In the genomic region with DNA sequence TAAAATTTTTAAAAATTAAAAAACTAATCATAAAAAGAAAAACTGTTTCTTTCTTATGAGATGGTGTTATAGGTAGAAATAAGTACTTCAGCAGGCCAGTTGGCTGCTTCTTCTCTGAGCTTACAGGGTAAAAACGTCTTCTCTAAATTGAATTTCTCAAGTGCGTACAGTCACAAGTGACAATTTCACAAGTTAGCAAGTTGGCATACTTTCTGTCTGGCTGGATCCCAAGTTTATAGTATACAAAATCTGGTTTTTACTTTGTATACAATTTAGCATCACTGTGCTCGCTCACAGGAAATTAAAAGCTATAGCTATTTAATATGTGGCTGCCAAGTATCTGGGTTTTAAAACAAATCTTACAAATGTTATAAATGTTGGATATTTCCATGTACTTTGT, we compare ENCODE assay signal across 20 mouse cellular contexts.
DNase-seq lines count a peak whose midpoint lies in the region; ATAC-seq and TF ChIP-seq lines count a peak whose summit lies in the region.
"Had no signal": no experiment of that assay in that cellular context is flagged by ENCODE, and none has a peak within 500 bp of the region (broad histone marks: within the 10 kb centered on the region; RNA-seq: fewer than 3 reads in every experiment).

No protein-coding gene starts in this region.

- TF ChIP-seq EP300 in lung, postnatal 0 days (IDR thresholded peaks at IDR 0.05) = no peak

- no peaks in the 10 kb centered on the region for H3K27me3 ChIP-seq in forebrain, embryonic 14.5 days (replicated peaks; ENCODE audit: control insufficient read depth, insufficient read depth, low read length)
- no peaks in the 10 kb centered on the region for H3K27me3 ChIP-seq in forebrain, embryonic 12.5 days
- H3K27me3 ChIP-seq in lung, embryonic 16.5 days (ENCODE audit: control insufficient read depth, insufficient read depth, low read depth, low read length) = no peaks in the 10 kb centered on the region
- no peaks in the 10 kb centered on the region for H3K27me3 ChIP-seq in lung, postnatal 0 days (replicated peaks; ENCODE audit: insufficient read depth, low read length)
- H3K27me3 ChIP-seq in forebrain, embryonic 16.5 days (replicated peaks; ENCODE audit: control insufficient read depth, insufficient read depth, low read length) = no peaks in the 10 kb centered on the region
- H3K27me3 ChIP-seq: embryonic facial prominence, embryonic 15.5 days; heart, embryonic 13.5 days; hindbrain, embryonic 15.5 days had no signal

- peak; percentile 75 for DNase-seq in forebrain, embryonic 14.5 days (ENCODE audit: low spot score)
- DNase-seq in lung, postnatal 0 days (ENCODE audit: low spot score) = no peak
- peak; percentile 39 for DNase-seq in brain, adult 2 months (ENCODE audit: low read depth, low spot score)
- DNase-seq: adrenal gland, postnatal 10 days; cerebellum, adult 11 months; cerebellum, adult 8-10 months; cerebellum, postnatal 14 days; embryo, embryonic 11 days; gastrocnemius, adult 2 months; gastrocnemius, postnatal 25 days; heart, adult 11 months; heart, postnatal 36 days had no signal

- no peak for TF ChIP-seq CTCF in lung, postnatal 0 days (IDR thresholded peaks at IDR 0.05)

- H3K9me3 ChIP-seq in forebrain, embryonic 14.5 days (replicated peaks; ENCODE audit: control insufficient read depth, low read length) = no peaks in the 10 kb centered on the region
- H3K9me3 ChIP-seq in forebrain, embryonic 12.5 days = no peaks in the 10 kb centered on the region
- H3K9me3 ChIP-seq in lung, embryonic 16.5 days (ENCODE audit: control insufficient read depth, low read length) = no peaks in the 10 kb centered on the region
- no peaks in the 10 kb centered on the region for H3K9me3 ChIP-seq in lung, postnatal 0 days (ENCODE audit: low read length)
- no peaks in the 10 kb centered on the region for H3K9me3 ChIP-seq in forebrain, embryonic 16.5 days (ENCODE audit: control insufficient read depth, low read length)
- H3K9me3 ChIP-seq: embryonic facial prominence, embryonic 15.5 days; heart, embryonic 13.5 days; hindbrain, embryonic 15.5 days had no signal

- no peak overlapping the region for H3K4me3 ChIP-seq in forebrain, embryonic 14.5 days (ENCODE audit: low read depth, low read length)
- H3K4me3 ChIP-seq in forebrain, embryonic 12.5 days (replicated peaks) = no peak overlapping the region
- H3K4me3 ChIP-seq in lung, embryonic 16.5 days (ENCODE audit: low read length) = no peak overlapping the region
- H3K4me3 ChIP-seq in lung, postnatal 0 days (ENCODE audit: low read depth, low read length) = no peak overlapping the region
- no peak overlapping the region for H3K4me3 ChIP-seq in forebrain, embryonic 16.5 days (replicated peaks; ENCODE audit: low read length)
- H3K4me3 ChIP-seq: embryonic facial prominence, embryonic 15.5 days; erythroblast, embryonic 14.5 days; gastrocnemius, adult 2 months; heart, embryonic 13.5 days; hindbrain, embryonic 15.5 days had no signal

- H3K27ac ChIP-seq in forebrain, embryonic 14.5 days (ENCODE audit: low read depth, low read length) = no peak overlapping the region
- no peak overlapping the region for H3K27ac ChIP-seq in forebrain, embryonic 12.5 days
- no peak overlapping the region for H3K27ac ChIP-seq in lung, embryonic 16.5 days (ENCODE audit: low read length)
- no peak overlapping the region for H3K27ac ChIP-seq in lung, postnatal 0 days (ENCODE audit: low read length)
- no peak overlapping the region for H3K27ac ChIP-seq in forebrain, embryonic 16.5 days (ENCODE audit: low read length)
- H3K27ac ChIP-seq: embryonic facial prominence, embryonic 15.5 days; gastrocnemius, adult 2 months; heart, embryonic 13.5 days; hindbrain, embryonic 15.5 days had no signal

- no peak overlapping the region for H3K4me2 ChIP-seq in forebrain, embryonic 14.5 days (ENCODE audit: low read length)
- no peak overlapping the region for H3K4me2 ChIP-seq in forebrain, embryonic 12.5 days
- H3K4me2 ChIP-seq in lung, embryonic 16.5 days (ENCODE audit: low read depth, low read length) = no peak overlapping the region
- H3K4me2 ChIP-seq in lung, postnatal 0 days (replicated peaks; ENCODE audit: low read depth, low read length) = no peak overlapping the region
- no peak overlapping the region for H3K4me2 ChIP-seq in forebrain, embryonic 16.5 days (ENCODE audit: low read length)
- H3K4me2 ChIP-seq: embryonic facial prominence, embryonic 15.5 days; heart, embryonic 13.5 days; hindbrain, embryonic 15.5 days had no signal

- 86% methylated on average over 3 of the region's 3 CpGs for WGBS in forebrain, embryonic 14.5 days
- 90% methylated on average over 3 of the region's 3 CpGs for WGBS in forebrain, embryonic 12.5 days
- WGBS in lung, embryonic 16.5 days = 49% methylated on average over 3 of the region's 3 CpGs
- 46% methylated on average over 3 of the region's 3 CpGs for WGBS in lung, postnatal 0 days
- 82% methylated on average over 3 of the region's 3 CpGs for WGBS in forebrain, embryonic 16.5 days

- no peaks in the 10 kb centered on the region for H3K4me1 ChIP-seq in forebrain, embryonic 14.5 days (ENCODE audit: control insufficient read depth, insufficient read depth, low read length)
- no peaks in the 10 kb centered on the region for H3K4me1 ChIP-seq in forebrain, embryonic 12.5 days
- H3K4me1 ChIP-seq in lung, embryonic 16.5 days (replicated peaks; ENCODE audit: control insufficient read depth, insufficient read depth, low read length) = no peaks in the 10 kb centered on the region
- H3K4me1 ChIP-seq in lung, postnatal 0 days (ENCODE audit: insufficient read depth, low read depth, low read length) = no peaks in the 10 kb centered on the region
- no peaks in the 10 kb centered on the region for H3K4me1 ChIP-seq in forebrain, embryonic 16.5 days (replicated peaks; ENCODE audit: control insufficient read depth, insufficient read depth, low read length)
- H3K4me1 ChIP-seq: embryonic facial prominence, embryonic 15.5 days; heart, embryonic 13.5 days; hindbrain, embryonic 15.5 days had no signal

- ATAC-seq in forebrain, embryonic 14.5 days = peak; percentile 26; the same call in 1 of the 2 replicates
- no peak for ATAC-seq in forebrain, embryonic 12.5 days (ENCODE audit: low FRiP score)
- ATAC-seq in lung, embryonic 16.5 days (ENCODE audit: low read depth) = 0 out of 2 replicates have a peak, but pooled peaks have one; percentile 7
- no peak for ATAC-seq in lung, postnatal 0 days
- ATAC-seq in forebrain, embryonic 16.5 days = peak; percentile 65
- ATAC-seq in granulocyte monocyte progenitor cell, adult 5-6 weeks (replicated peaks; ENCODE audit: poor library complexity, severe bottlenecking) = no peak

- H3K9ac ChIP-seq in forebrain, embryonic 14.5 days (ENCODE audit: low read length) = no peak overlapping the region
- H3K9ac ChIP-seq in forebrain, embryonic 12.5 days = no peak overlapping the region
- H3K9ac ChIP-seq in lung, embryonic 16.5 days (ENCODE audit: low read length) = no peak overlapping the region
- no peak overlapping the region for H3K9ac ChIP-seq in lung, postnatal 0 days (replicated peaks; ENCODE audit: low read depth)
- H3K9ac ChIP-seq in forebrain, embryonic 16.5 days (replicated peaks; ENCODE audit: low read depth, low read length) = no peak overlapping the region
- H3K9ac ChIP-seq: embryonic facial prominence, embryonic 15.5 days; heart, embryonic 13.5 days; hindbrain, embryonic 15.5 days had no signal

- no peaks in the 10 kb centered on the region for H3K36me3 ChIP-seq in forebrain, embryonic 14.5 days (ENCODE audit: control insufficient read depth, insufficient read depth, low read length)
- no peaks in the 10 kb centered on the region for H3K36me3 ChIP-seq in forebrain, embryonic 12.5 days (replicated peaks)
- H3K36me3 ChIP-seq in lung, embryonic 16.5 days (ENCODE audit: control insufficient read depth, insufficient read depth, low read length) = no peaks in the 10 kb centered on the region
- no peaks in the 10 kb centered on the region for H3K36me3 ChIP-seq in lung, postnatal 0 days (ENCODE audit: insufficient read depth, low read length)
- H3K36me3 ChIP-seq in forebrain, embryonic 16.5 days (ENCODE audit: control insufficient read depth, insufficient read depth) = no peaks in the 10 kb centered on the region
- H3K36me3 ChIP-seq: embryonic facial prominence, embryonic 15.5 days; heart, embryonic 13.5 days; hindbrain, embryonic 15.5 days had no signal

Comparison
In these comparisons a context has a peak if more than half of its experiments do, and no peak if none do; other contexts are left out.
1. ATAC-seq: peak in forebrain, embryonic 14.5 days (single experiment), lung, embryonic 16.5 days (single experiment) and forebrain, embryonic 16.5 days (single experiment); none in forebrain, embryonic 12.5 days (single experiment), lung, postnatal 0 days (single experiment) and granulocyte monocyte progenitor cell, adult 5-6 weeks (single experiment).